Mouse (Mus musculus) right cerebral cortex, postnatal 10 days (tissue): Measurements from ENCODE around the gene Laptm4a.
"Not testable (repeated sequence)": the region's sequence is repeated elsewhere in the genome, so short reads cannot be mapped to it uniquely, and the experiment has no call there.

Experiments used
- DNase-seq, 2 experiments: peaks; one replicate each; pipeline ENCODE4 v3.0.0; 2021; ENCODE audit warnings: low spot score in 2 of 2

The Laptm4a gene

DNA sequence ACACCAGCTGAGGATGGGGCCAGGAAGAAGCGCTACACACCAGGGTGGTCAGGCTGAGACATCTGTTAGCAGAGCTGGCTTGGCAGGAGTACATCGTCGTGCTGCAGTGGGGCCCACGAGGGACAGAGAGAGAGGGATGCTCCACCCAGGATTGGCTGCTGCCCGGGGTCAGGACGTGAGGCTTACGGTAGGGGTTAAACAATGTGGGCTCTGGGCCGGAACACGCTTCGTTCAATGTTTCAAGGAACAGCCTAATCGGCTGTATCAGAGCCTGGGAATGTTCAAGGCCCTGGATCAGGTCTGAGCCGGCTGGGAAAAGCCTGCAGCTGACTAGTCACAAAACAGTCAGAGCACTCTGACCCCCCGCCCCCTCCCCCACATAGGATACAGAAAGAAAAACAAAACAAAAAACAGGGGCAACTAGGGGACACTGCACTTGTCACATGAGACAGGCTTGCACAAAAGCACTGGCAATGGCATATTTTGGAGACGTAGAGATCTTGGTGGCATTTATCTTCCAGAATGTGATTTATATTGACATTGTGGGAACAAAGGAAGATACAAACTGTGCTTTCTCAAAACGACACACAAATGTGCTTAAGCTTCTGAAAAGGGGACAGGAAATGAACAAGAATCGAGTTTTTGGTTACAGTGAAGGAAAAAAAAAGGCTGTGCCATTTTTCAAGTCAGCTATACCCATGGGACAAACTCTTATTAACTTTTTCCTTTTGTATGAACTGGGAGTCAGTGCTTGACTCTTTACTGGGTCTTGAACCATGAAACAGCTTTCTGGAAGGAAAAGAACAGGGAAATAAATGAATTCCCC lies 8.4 kb upstream of the Laptm4a start:
- no peak for DNase-seq

DNA sequence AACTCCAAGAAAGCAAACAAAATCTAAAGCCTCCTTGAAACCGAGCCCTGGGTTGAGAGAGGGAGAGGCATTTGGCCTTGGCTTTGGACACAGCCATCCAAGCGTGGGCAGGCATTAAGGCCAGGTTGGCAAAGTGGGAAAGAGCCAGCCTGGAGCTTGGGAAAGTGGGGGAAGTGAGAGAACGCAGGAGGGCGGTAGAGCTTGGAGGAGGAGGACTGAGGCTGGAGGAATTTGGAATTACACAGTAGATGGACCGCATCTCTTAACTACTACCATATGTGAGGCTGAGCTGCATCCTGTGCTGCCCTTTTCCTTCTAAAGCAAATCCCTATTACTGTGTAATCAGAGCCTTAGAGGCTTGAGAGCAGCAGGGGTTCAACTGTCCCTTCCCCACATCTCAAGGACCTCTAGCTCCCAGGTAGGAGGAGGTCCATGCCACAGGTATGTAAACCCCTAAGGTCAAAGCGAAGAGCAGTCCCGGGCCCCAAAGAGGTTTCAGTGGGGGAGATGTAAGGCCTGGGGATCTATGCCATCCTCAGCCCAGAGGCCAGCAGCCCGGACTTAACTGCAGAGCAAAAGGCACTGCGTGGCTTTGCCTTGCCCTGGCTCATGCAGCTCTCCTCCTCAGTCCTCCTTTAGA lies 7.6 kb upstream of the Laptm4a start:
- DNase-seq = no peak

DNA sequence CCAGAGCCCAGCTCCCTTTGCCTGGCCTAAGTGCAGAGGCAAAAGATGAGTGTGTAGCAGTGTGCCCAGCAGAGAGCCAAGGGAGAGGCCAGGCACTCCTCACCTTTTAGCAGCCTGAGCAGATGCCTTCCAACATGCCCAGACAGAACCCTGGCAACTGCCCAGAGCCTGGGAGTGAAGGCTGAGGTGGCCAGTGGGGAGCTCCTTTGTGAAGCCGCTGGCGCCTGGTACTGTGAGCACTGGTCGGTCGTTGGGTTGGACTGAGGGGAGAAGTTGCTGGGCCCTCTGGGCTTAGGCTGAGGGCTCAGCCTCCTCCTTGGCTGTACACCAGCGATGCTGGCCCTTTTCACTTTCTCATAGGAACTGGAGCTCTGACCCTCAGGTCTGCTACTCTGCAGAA lies 5.1 kb upstream of the Laptm4a start:
- peak; percentile 67 to 75 for DNase-seq

DNA sequence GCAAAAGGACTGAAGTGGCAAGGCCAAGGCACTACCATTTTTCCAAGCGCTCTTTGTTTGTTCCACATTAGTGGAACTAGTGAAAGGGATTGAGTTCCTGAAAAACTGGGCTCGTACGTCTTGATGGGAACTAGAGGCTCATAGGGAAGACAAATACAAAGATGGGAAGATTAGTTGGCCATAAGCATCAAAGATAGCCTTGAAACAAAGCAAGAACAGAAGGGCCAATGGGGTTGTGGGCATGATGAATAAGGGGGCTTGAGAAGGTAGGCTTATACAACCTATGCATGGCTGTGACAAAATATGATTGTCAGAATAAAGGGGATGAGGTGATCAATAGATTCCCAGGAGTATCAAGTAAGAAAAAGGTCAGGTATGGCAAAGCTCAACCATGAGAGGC lies 2.2 kb upstream of the Laptm4a start:
- DNase-seq = no peak

DNA sequence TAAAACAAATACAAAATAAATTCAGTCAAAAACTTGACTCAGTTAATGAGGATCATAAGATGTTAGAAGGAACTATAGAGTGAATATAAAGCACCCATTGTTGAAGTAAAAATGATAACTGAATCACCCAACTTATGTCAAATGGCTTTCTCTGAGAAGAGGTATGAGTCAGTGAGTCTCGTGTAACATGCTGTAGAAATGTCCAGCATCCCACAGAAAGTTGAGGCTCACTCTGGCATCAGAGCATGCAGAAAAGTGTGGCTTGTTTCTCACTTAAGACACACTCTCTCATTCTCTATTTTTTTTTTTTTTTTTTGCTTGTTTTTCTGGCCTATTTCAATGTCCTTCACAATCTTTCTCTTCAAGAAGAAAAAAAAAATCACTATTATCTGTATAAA lies 469 bp upstream of the Laptm4a start:
- DNase-seq = no peak

DNA sequence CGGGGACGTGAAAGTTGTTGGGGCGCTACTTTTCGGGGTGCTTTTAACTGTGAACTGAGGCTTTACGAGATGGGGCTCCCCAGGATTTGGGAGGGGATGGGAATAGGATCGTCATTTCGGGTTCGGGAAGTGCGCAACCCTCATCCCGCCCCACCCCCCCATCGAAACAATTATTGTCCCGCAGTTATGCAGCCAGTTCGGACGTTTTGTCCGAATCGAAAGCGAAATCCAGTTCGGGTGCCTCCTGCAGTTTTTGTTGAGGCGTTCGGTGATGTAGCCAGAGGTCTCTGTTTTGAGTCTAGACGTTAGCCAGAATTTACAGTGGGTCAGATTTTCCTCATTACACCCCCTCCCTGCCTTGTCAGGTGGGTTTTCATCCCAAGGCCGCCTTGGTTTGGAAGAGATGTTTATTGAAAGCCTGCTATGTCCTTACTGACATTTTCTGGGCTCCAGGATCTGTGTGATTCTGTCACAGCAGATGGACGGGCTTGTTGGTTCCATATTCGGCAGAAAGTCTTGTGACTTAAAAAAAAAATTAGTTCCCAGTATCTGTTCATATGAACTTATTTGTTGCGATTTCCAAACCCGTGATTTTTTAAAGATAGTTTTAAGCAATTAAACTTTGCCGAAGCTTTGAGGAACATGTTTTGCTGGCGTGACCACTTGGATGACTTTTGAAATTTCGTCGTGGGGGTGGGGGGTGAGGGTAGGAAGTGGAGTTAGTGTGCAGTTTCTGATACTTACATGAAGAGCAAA lies 1.1 kb downstream of the Laptm4a start:
- peak in 1 of 2 experiments; percentile 29 for DNase-seq

DNA sequence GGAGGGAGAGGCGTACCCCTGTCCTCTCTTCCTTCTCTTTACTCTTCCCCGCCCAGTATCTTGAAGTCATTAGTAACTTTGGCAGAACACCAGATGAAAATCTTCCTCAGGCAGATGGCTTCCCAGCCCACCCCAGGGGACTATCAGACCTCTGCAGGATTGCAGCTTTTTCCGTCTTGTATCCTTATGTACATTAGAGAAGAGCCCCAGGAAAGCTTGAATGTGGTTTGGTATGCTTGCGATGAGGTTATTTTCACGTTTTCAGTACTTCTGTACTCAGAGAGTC lies 1.6 kb downstream of the Laptm4a start:
- peak in 1 of 2 experiments; percentile 34 for DNase-seq

DNA sequence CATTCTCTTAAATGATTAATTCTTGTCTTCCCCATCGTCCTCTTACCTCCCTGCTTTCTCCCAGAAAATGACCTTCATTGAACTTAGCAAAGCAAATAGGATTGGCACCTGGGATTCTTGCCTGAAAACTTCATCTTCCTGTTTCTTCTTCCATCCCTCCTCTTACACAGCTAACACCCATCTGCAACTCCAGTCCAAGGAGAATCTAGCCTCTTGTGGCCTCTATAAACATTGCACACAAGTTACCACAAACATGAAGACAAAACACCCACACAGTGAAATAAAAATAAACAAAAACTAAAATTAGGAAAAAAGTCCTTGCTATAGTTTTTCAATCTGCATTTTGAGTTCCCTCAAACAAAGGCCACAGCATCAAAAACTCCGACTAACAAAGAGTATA lies 2.1 kb downstream of the Laptm4a start:
- no peak for DNase-seq

DNA sequence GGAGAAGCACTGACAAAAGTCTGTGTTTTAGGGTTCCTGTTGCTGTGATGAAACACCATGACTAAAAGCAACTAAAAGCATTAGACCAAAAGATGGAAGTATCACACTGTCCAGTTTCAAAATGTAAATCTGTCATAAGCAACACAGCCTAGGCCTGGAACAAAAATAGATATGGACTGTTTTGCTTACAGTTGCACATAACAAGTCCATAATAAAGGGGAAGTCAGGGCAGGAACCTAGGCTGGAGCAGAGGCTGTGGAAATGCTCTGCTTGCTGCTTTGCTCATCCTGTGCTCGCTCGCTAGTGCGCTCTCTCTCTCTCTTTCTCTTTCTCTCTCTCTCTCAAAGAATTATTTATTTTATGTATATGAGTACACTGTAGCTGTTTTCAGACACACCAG lies 6.2 kb downstream of the Laptm4a start:
- no peak for DNase-seq

DNA sequence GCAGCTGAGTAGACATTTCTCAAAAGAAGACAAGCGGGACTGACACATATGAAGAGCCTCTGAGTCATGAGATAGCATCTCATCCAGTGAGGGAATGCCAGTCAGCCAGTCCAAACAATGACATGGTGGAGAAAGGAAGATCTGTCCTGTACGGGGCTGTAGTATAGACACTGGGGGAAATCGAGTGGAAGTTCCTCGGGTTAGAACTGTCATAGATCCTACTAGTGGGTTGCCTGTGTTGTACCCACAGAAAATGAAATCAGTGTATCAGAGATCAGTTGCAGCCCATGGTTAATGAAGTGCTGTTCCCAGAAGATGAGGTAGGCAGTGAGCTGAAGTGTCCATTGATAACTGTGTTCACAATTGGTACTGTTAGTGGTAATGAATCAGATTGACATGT lies 7.3 kb downstream of the Laptm4a start:
- no peak for DNase-seq

DNA sequence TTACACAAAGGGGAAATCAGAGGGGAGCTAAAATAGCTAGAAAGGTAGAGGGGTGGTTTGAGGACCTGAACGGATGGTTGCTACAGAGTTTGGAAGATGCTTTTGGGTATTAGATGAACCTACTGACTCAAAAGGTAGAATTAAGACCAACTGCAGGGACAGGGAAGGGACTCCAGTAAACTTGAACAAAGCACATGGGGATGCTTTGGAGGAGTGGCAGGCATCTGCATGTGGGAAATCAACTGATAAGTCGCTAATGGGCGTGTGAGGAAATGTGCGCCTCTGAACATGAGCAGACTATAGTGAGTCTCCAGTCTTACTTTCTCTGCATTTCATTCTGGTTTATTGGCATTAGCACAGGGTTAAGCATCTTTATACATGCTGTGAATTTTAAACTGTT lies 9.6 kb downstream of the Laptm4a start:
- DNase-seq = no peak

DNA sequence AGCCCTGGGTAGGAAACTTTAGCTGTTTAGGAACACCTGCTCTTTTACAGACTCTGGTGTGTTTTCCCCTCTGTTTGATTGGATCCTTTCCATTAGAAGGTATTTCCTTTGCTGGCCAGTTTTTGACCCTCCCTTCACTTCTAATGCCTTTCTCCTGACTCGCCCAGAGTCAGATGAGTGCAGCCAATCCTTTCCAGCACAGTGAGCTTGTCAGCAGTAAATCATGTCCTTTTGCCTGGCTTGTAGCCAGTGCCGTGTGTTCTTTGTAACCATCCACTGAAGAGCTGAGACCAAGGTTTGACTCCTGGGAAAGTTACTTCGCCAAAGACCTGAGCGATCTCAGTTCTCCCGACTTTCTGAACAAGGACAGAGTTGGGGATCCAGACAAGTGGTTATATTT lies 13.9 kb downstream of the Laptm4a start:
- DNase-seq = no peak

DNA sequence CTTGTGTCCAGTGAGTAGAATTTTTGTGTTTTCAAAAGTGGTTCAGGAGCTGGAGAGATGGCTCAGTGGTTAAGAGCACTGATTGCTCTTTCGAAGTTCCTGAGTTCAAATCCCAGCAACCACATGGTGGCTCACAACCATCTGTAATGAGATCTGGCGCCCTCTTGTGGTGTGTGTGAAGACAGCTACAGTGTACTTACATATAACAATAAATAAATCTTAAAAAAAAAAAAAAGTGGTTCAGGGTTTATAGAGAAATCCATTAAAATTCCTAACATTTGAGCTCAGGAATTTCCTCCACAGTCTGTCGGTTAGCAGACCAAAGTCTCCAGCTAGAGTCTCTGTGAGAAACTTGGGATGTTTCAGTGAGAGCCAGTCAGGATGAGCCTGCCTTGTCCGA lies 14.7 kb downstream of the Laptm4a start:
- not testable (repeated sequence) for DNase-seq

DNA sequence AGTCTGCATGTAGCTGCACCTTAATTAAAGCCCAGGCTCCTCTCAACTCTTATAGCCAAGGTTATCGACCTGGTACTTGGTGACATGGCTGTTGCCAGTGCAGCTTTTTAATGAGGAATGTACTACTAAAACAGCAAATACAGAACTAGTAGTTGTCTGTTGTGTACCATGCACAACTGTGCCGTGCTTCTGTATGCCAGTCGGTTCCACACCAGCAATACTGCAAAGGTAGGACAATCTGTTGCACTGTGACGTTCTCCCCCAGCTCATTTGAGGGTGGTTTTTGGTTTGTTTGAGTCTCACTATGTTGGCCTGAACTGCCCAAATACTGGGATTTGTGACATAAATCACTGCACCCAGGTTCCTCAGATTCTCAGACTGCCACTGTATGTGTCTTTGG lies 18.0 kb downstream of the Laptm4a start:
- no peak for DNase-seq

DNA sequence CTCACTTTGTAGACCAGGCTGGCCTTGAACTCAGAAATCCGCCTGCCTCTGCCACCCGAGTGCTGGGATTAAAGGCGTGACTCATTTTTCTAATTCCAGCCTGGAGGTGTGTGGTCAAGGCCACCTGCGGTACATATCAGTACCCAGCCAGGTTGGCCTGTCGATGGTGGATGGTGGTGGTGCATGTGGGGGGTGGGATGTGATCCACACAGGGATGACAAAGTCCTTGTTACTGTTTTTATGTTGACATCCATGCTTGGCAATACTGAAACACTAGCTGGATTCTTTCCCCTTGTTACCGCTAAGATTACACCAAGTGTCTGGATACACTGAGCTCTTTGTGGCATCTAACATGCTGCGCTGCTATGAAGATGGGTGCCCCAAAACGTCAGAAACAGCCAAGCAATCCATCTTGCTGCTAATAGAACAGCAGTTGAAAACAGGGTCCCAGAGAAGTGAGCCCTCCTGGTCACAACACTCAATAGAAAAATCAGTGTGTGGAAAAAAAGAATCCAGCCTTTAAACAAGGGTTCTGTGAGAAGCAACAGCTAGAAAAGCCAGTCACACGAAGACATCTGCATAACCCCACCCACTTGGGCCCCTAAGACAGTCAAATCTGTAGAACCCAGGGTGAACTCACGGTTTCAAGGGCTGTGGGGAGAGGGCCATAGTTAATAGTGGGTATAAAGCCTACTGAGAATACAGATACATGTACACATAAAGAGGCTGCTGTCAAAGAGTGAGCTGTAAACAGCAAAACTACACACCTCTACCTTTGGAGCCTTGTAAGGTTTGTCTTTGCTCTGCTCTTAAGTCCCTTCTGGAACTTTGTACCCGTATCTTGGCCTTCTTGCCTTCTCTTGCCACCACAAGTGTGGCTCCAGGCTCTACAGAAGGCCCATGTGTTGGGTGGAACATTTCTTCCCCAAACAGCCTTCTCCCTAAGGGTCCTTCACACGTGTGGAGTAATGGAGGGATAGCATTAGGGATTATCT lies 18.8 kb downstream of the Laptm4a start:
- no peak for DNase-seq

DNA sequence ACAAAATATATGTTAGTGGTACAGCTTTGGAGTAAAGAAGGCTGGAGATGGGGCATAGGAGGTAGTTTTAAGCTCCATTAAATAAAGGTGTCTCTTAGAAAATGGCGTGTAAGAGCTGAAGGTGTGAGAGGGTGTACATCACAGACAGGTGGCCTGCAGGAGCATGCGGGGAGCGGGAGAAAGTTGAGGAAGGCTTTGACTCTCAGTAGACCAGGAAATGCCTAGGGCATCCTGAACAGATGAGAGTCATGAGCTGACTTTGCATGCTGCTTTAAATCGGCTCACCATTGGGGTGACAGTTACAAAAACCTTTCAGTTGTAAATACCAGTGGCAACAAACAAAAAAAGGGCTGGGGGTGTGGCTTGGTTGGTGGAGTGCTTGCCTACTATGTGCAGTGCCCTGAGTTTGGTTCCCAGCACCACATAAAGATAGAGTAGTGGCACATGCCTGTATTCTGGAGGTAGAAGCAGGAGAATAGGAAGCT lies 19.7 kb downstream of the Laptm4a start:
- no peak for DNase-seq

DNA sequence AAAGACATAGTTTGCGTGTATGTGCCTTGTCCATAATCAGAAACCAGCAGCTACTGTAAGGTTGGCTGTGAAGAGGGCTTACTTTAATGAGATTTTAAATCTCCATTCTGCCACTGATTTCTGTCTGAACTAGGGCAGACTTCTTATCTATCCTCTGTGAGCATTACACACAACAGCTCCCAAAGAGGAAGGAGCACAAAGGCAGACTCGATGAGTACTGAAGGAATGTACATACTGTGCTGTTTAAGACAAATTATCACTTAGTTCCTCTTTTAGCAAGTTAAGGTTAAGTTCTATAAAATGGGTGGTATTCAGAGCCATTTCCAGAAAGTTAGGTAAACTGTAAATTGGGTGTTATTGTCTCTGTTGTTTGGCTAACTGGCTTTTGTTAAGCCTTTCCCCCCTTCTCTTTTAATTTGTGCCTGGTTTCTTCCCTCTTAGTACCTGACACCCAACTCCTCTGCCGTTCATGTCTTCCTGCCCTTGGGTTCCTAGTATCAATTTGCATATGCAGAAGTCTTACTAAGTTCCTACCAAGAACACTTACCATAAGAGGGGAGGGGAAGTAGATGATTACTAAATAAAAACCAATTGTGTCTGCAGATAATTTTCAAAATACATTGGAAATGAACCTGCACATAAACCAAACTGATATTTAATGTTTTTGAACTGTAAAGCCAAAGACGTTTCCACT lies 20.4 kb downstream of the Laptm4a start:
- DNase-seq = no peak

DNA sequence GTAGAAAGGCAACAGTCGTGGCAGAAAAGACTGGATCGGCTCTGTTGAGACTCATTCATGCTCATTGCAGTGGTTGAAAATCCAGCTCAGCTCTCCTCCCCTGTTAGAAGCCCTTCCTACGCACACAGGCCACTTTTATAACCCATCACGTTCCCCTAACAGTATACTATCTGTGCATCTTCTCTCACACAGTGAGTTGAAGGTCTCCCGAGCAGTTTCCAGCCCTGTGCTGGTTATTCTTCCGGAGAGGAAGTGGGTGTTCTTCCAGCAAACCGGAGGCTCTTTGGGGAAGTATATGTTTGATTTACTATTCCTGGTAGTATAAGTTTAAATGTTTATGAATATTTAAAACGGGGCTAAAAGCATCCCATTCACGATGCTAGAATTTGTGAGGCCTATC lies 25.7 kb downstream of the Laptm4a start:
- DNase-seq = no peak

DNA sequence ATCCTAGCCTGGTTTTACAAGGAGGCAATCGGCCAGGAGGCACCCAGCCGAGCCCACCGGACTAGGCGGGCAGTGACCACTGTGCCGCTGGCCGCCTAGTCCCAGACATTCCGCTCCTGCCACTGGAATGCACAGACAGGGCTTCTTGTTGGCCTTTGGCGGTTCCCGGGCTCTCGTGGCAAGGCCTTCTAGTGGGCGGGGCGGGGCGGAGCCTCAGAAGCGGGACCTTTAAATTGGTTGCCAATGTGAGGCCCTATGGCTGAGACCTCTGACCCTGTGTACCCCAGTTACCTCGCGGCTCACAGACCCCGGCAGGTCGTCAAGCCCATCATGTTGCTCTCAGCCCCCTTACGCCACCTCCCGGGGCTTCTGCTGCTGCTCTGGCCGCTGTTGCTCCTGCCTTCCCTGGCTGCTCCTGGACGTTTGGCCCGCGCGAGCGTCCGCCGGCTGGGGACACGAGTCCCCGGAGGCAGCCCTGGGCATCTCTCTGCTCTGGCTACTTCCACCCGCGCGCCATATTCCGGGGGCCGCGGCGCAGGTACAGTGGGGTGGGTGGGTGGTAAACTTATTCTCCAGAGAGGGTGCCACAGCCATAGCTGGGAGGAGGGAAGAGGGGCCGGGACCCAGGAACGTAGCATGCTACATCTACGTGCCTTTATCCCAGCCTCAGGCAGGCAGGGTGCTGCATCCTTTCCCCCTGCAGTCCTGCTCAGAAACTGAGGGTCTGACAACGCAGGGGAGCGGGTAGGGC lies 26.4 kb downstream of the Laptm4a start, which contains the start of gene Matn3:
TSS of gene Matn3 (plus strand) at position 216 of the 751 bp plus-strand sequence.
- DNase-seq = peak; percentile 39 to 43

DNA sequence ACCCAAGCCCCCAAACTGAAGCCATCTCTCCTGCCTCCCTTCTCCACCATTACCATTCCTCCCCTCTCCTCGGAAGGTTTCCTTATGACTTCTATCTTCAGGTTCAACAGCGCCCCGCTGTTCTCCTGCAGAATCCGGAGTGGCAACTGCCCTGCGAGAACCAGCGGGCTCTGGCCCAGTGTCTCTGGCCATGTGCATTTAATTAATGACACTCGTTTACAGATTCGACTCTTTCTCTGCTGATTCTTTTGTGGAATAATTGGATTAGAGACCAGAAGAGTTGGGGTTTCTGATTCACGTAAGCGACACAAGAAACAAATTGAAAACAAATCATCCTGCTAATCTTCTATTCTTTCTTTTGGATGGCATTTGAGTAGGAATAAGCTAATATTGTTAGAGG lies 31.7 kb downstream of the Laptm4a start:
- no peak for DNase-seq
